Mouse (Mus musculus) cortical plate, adult 2 months (tissue): ENCODE data around the gene Rnf212b.

Source experiments
- CTCF ChIP-seq: fragments of 200-500 bp; IDR thresholded peaks from 2 replicates; pipeline ENCODE4 v1.5.1; 2011; ENCODE audit warnings: mild to moderate bottlenecking, control low read depth, low read length; ENCODE audit not compliant: insufficient read depth; ENCODE audit errors: extremely low read depth
- POLR2A ChIP-seq: fragments of 200-500 bp; IDR thresholded peaks from 2 replicates; pipeline ENCODE4 v1.6.1; 2011; ENCODE audit warnings: mild to moderate bottlenecking, low read length, control low read depth; ENCODE audit not compliant: insufficient read depth; ENCODE audit errors: extremely low read depth

DNA sequence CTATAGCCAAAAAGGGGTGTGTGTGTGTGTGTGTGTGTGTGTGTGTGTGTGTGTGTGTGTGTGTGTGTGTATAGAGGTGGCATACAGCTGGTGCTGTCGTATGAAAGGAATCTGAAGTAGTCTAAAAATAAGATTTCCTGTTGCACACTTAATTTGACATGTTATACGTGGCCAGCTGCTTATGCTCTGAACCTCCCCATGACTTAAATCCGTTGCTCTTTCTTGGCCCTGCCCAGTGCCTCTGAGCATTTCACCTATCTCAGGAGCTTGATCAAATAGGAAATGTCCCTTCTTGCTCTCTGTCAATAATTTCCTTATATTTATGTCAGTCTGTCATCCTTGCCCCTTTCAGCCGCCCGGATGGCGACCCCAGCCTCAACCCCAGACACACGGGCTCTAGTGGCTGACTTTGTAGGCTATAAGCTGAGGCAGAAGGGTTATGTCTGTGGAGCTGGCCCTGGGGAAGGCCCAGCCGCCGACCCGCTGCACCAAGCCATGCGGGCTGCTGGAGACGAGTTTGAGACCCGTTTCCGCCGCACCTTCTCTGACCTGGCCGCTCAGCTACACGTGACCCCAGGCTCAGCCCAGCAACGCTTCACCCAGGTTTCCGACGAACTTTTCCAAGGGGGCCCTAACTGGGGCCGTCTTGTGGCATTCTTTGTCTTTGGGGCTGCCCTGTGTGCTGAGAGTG is 70.2 kb downstream of the Rnf212b start:
- TF ChIP-seq CTCF (no peak), POLR2A (no peak)
